Mouse (Mus musculus) layer of hippocampus, postnatal 25 days (tissue): ENCODE data around the gene Nme7. TPM values are rescaled to one million over a fixed set of nuclear protein-coding genes. Genes with fewer than 3 reads are reported as not detected.

Experiments used
- DNase-seq, 2 experiments: peaks; one replicate each; pipeline ENCODE4 v3.0.0; 2022; ENCODE audit warnings: mixed read lengths in 2 of 2, low spot score in 1 of 2; ENCODE audit errors: extremely low spot score in 1 of 2
- total RNA-seq, 2 experiments: library from RNA; stranded (reverse); gene quantifications; 2 replicates each; pipeline ENCODE4 v1.2.3; 2021

Nme7 gene
- total RNA-seq: 10 to 100 TPM; 24.6 to 25.8 TPM

DNA sequence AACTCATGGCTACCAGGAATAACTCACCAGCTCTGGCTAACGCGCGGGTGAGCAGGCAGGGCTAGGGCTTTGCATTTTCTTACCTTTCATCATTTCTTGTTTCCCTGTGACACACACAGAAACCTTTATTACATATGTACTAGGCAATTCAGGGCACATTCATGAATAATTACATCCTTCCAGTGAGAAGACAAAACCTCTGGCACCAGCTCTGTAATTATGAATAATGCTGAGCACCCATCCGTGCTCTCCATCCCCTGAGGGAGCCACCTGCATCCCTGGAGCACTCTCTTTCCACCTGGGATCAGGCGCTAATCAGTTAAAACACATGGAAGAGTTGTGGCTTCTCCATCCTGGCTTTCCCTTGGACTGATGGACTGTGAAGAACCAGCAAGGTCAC is at the start of gene Nme7:
Nme7 (plus strand) TSS at position 301 of the 400 bp plus-strand sequence.
- DNase-seq: no peak

DNA sequence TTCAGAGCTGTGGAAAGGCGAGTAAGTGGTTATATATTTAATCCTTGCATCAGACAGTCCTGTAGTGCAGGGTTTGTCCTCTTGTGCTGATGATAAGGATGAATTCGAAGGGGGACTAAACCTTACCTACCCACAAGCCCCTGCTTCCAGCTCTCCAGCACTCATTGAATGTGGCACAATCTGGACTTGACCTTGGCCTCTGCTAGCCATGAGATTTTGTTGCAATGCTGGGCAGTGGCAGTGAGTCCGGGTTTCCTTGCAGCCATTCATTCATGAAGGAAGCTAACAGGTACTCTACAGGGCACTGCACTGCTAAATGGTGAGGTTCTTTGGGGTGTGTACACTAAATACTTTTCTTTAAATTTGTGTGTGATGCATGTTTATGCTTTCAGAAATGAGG is 49.1 kb upstream of the Nme7 start:
- no peak for DNase-seq

DNA sequence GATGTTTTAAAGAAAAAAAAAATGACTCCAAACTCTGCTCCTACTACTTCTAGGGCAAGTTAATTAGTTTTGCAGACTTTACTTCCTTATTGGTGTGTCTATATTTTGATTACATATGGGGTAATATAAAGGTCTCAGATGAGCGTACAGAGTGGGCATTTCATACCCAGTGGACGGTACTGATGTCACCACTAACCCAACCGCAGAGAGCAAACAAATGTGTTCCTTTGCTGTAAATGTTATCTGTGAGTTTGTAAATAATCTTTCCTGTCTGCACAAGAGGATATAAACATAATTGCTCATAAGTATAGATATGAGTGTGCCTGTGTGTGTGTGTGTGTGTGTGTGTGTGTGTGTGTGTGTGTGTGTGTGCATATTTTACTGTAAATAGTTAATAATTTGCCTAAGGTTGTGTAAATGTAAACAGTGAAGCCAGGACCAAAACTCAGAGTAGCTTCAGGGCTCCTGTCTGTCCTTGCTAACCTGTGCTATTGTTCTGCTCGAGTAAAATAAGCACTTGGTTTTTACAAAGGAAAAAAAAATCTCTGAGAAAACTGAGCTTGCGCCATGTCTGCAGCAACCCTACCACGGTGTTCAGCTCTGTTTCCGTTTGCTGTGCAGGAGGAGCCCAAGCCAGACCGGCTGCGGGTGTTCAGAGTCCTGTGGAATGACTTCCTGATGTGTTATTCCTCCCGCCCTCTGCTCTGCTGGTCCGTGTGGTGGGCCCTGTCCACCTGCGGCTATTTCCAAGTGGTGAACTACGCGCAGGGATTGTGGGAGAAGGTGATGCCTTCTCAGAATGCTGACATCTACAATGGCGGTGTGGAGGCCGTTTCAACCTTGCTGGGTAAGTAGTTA is 43.5 kb upstream of the Nme7 start:
- no peak for DNase-seq

DNA sequence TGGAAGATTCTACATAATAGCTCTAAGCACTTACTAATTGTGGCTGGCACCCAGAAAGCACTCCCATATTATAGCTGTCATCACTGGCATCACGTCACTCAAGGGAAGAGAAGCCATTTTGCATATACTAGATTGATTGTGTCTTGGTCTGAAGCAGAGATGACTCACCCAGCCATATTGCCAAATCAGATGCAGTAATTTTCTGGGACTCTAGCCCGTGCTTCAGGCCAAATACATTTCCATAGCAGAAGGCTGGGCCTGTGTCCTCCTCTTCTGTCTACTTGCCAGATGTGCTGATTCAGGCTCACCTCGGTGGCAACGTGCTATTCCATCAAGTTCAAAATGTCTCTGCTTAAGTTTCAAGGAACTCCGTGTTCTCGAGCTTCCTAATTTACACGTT is 42.4 kb upstream of the Nme7 start:
- DNase-seq: no peak

DNA sequence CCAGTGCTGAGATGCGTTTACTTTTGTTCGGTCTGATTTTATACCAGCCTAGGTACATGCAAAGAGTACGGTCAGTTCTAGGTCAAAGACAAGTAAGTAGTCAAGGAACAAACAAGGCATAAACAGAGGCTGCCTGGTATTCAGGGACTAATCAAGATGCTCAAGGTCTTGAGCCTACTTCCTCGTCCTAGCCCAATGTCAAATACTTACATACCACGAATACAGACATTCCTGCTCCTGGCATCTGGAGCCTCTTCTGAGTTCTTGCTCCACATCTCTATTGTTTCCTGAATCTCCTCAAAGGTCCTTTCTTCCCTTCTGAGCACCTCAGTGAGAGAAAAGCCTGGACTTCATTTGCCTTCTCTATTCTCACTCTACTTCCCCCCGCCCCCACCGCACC is 33.0 kb upstream of the Nme7 start:
- no peak for DNase-seq

DNA sequence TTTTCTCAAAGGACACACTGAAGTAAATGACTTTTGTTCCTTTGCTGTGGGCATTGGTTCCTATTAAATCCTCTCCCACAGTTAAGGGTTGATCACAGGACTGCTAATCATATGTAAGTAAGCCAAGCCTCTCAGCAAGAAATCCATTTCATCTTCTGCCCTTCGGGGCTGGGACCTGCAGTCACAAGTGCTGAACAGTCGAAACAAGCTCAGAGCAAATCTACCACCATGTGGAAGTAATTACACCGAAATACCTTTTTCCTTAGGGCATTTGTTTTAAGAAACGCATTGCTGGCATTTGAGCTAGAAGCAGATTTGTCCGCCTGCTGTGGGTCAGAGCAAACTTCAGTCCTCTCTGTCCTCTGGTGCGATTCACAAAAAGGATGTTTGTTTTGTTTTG is 30.3 kb upstream of the Nme7 start:
- DNase-seq: no peak

DNA sequence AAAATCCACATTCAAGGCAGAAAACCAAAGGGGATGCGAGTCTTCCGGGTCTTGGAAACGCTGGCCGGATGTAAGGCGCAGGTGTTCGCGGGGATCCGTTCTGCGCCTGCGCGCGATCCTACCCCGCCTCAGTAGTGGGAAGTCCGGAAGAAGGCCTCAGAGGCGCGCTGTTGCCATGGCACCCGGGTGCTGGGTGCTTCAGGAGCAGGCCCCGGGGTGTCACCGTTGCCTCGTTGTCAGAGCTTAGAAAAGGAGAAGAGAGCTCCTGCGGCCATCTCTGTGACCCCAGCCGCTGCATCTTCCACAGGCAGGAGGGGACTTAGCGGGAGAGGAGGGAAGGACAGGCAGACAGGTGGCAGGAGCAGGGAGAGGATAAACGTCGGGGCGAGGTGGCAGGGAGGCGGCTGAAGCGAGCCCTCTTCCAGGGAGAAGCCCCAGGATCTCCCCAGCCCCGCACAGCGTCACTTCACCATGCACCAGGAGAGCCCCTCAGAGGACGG is 28.4 kb upstream of the Nme7 start, which contains the start of gene Ccdc181:
Ccdc181 (plus strand) TSS at position 131 of the 500 bp plus-strand sequence.
- DNase-seq: peak; percentile 89 to 90

DNA sequence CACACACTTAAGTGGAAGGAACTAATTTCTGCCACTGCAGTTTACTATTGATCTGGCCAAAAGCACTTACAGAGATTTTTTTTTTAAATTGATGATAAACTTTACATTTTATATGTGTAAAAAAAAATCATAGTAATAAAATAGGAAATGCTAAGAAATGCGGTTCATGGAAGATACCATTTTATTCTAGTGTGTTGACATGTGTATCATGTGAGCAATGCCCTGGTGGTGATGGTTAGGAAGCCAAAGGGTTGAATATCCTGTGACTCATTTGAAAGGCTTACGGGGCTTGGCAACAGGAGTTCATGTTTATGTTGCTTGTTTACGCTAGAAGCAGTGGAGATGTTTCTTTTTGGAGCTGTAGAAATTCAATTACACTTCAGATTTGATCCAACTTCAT is 27.4 kb upstream of the Nme7 start:
- no peak for DNase-seq

DNA sequence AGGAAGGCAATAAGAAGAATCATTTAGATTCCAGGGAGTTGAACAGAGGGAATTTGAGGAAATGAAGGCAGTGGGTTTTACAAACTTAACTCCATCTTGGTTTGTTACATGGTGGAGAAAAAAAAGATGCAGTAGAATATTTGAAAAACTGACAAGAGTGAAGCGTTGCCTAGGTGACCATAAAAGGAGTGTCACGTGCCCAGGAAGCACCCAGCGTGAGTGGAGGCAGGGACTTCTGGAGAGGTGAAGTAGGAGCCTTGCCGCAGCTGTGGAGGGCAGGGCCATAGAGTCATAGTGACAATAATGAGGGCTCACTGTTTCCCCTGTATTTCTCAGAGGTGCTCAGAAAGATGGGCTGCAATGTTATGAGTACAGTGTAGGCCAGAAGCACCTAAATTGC is 24.6 kb upstream of the Nme7 start:
- no peak for DNase-seq

DNA sequence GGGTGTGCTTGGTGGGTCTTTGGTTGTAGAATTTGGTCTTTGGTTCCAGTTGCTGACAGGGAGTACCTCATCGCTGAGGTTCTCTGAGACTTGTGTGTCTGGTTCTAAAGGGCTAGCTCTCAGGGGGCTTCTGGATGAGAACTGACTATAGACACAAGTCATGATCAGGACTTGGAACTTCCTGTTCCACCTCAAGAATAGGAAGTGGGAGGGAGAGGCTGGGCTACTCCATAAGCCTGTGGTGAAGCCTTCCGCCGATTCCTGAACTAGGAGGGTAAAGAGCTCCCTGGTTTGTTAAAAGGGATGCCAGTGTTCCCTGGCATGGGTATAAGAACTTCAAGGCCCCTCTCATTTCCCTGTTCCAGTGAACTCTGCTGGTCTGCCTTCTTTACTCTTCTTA is 19.9 kb upstream of the Nme7 start:
- no peak for DNase-seq

DNA sequence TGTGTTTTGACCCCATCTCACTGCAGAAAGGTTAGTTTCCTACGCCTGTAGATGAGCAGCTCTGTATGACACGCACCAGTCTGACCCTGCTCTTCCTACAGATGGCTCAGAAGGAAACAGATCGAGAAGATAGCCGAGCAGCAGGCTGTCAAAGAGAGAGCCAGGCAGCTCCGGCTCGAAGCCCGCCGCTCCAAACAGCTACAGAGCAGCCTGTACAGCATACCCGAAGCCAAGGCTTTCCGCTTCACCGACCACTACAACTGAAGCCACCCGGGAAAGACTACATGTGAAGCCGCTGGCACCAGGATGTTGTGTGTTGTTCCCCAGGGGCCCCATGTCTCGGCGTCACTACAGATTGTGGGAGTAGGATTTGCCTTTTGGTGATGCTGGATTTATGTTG is 16.5 kb upstream of the Nme7 start:
- peak in 1 of 2 experiments; percentile 14 for DNase-seq

DNA sequence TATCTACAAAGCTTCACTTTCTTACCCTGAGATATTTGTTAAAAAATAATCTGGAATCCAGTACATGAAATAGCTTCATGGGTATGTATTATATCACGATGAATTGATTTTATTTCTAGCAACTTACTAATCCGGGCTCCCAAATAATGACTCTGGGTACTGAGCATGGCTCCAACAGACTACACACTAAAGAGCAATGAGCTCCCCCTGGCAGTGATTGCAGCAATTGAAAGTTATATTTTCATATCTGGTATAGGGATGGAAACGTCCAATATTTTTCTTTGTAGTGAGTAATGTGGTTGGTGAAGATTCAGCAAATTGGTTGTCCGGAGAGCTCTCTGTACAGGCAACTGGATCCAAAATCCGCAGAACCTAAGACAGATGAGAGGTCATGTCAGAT is 11.9 kb upstream of the Nme7 start:
- no peak for DNase-seq

DNA sequence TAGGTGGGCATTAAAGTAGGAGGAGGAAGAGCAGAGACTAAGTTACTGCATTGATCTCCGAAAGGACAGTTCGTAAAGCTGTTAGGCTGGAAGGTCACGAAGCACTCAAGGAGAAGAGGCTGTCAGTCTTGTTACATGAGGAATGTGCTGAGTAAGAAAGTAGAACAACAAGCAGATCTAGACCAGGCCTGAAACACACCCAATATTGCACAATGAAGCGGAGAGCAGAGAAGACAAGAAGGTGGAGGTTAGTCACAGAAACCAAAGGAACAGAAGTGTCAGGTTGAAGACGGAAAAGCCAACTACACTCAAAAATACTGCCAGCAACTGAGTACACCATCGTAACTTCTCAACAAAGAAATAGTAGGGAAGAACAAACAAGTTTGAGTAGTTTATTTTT is 9.8 kb upstream of the Nme7 start:
- no peak for DNase-seq

DNA sequence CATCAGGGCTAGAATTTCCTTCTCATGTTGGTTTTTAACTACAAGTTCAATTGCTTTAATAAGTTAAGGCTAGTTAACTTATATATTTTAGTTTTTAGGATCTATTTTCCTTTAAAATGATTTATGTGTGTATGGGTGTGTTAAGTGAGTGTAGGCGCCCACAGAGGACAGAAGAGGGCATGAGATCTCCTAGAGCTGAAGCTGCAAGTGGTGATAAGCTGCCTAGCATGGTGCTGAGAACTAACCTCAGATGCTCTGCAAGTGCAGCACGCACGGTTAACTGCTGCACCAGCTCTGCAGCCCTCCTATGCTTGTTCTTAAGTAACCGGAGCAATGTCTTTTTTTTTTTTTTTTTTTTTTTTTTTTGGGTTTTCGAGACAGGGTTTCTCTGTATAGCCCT is 7.4 kb upstream of the Nme7 start:
- no peak for DNase-seq

DNA sequence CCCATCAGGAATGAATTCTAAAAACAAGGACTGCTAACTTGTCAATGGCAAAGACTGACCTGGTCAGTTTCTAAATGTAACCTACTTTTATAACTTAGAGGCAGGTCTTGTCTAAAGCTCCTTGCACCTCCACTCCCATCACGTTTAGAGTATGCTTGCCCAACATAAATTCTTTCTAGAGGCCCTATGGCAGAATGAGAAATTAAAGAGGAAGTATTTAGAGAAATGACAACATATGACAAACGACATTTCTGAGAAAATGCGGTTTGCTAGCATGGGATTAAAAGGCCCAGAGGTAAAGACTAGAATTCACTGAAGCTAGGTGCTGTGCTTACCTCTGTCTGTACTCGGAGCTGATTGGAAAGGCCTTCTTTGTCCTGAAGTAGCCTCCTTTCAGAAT is 2.0 kb upstream of the Nme7 start:
- no peak for DNase-seq

DNA sequence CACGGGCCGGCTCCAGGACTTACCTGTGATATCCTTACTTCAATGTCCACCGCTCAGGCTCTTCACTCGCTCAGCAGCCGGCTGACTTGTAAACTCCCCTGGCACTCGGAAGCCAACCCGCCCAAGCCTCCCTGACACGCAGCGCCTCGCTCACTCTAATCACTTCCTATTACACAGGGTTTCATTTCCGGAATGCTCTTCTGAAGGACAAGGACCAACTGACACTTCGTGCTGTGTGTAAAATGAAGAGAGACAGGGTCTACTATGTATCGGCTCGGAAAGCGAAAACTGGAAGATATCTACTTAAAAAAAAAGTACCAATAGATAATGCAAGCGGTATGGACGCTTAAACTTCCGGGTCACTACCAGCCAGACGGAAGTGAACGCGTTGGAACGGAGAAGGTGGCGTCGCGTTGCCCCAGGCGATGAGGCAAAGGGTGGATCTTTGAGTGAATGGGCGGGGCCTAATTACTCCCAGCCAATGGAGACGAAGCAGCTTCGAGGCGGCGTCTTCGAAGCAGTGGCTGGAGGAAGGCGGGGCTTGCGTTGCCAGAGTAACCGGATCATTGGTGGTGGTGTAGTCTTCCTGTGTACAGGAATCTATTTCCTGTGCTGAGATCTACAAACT is 3.3 kb downstream of the Nme7 start, which contains the start of gene Blzf1:
Blzf1 (minus strand) TSS at position 366 of the 628 bp plus-strand sequence.
- peak; percentile 78 to 95 for DNase-seq

DNA sequence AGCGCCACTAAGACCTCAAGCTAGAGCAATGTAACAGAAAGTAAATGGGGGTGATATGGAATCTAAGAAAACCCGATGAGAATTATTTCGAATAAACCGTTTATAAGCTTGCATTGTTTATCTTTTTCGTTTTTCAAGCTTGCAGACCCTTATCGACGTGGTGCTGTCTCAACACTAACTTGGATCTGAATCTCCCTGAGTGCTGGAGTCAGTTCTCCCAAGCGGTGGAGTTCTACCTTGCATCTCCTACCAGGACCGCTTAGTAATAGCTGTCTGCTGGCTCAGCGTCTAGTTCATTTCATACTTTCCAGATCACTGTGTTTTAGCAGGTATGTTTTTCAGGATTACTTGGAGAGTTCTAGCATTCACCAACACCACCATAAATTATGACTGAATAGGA is 4.0 kb downstream of the Nme7 start:
- DNase-seq: no peak

DNA sequence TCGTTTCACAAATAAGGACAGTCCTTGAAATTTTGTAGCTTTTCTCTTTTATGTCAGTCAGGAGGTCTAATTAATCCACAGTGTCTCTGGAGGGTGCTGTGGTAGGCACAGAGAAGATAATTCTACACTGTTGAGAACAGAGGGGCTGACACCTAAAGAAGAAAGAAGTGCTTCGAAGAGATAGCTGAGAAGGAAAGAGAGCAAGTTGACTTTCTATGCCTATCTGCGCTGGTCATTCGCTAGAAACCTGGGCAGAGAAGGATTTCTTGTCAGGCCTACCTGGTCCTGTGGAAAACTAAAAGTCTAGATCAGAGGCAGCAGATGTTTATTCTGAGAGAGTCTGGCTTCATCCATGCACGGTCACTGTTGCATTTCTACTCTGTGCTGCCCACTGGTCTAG is 10.2 kb downstream of the Nme7 start:
- no peak for DNase-seq

DNA sequence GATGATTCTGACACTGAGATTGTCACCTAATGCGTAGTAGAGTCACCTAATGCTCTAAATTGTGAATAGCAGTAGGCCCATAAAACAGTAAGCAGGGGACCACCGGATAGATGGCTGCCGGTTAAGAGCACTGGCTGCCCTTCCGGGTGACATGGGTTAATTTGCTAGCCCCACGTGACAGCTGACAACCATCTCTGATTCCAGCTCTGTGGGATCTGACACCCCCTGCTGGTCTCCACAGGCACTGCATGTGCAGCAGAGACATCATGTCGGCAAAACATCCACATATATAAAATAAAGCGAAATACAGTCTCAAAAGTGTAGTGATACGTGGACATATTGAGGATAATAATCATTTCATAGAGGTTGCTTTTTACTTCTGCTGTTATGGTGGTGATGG is 11.3 kb downstream of the Nme7 start:
- DNase-seq: peak in 1 of 2 experiments; percentile 47

DNA sequence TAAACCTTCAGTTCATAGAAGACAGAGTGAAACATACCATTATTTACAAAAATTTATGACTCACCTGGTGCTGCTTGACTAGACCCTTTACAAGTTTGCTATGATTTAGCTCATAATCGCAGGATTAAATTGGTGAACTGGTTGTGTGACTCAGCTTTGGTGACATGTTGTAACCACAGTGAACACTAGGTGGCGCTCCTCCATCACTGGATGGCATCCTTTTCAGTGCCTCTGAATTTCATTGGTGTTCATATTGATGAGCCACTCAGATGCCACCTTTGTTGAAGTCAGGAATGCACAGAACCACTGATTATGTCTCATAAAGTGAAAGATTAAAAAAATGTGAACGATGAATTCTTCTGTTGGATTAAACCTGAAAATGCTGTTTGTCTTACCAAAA is 12.8 kb downstream of the Nme7 start:
- peak; percentile 71 to 96 for DNase-seq

DNA sequence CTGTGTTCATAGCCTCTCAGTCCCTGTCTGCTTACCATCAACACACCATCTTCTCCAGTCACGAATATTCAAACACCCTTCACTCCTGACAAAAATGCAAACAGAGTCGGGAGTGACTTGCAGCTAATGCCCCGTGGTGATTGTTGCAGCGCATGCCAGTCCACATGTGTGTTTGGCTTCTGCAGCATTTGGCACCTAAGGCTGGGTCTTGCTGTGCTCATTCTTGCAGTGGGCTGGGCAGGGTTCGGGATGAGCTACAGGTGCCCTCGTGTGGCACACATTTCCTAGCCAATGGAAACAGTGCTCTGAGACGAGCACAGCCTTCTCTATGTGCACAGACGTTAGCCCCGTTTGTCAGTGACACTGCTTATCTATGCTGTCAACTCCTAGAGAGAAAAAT is 13.3 kb downstream of the Nme7 start:
- no peak for DNase-seq

DNA sequence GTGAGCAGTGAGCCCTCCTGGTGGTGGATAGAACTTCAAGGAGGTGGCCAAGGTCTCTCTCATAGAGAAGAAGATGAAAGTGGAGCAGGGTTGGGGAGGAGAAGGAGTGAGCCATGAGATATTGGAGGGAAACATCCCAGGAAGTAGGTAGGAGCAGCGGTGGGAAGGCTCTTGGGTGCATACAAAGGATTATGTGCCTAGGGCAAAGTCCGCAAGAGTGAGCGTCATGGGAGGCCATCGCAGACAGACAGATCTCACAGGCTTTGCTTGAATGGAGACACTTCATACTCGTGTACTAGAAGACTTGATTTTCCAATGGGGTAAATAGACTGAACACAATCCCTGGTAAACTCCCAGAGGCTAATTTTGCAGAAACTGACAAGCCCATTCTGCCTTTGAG is 14.6 kb downstream of the Nme7 start:
- no peak for DNase-seq
